Mouse (Mus musculus) c-Kit-positive CD71-positive TER-119-positive erythroid progenitor cells, embryonic 14.5 days (primary cell): ENCODE data around the gene Gm27021.

Source experiments
- DNase-seq: peaks from one replicate; pipeline ENCODE4 v3.0.0-alpha.2; 2013; ENCODE audit warnings: low spot score

Gm27021 gene

DNA sequence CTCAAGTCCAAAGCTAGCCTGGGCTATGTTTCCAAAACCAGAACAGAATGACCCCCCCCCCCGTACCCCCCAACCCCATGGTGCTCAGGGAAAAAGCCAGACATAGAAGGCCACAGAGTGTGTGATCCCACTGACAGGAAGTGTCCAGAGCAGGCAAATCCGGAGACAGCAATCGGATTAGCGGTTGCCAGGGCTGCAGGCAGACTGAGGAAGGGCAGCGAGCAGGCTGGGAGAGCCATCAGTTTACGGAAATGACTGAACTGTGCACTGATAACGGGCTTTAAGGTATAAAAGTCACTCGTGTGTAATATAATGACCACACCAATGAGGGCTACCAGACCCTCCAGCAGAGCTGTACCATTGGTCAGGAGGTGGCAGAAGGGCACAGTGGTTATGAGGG, 26.6 kb downstream of the Gm27021 start:
- DNase-seq, result no peak

DNA sequence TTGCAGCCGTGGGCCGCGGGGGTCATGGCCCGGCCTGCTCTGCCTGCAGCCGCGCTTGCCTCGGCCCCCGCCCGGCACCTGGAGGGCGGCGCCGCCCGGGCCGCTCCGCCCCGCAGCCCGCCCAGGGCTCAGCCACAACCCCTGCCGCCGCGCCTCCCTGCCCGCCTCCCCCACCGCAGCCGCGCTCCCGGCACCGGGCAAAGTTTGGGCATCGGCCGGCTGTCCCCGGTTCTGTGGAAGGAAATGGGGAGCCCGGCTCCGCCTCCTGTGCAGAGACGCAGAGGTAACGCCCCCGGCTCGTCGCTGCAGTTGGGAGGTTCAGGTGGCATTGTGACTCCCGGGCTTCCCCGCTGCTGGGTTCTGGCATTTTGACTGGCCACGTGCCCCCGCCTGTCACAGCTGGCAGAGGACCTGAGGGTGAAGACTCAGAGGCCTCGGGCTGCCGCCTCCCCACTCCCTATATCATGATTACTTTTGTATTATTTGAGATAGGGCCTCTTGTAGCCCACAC, 33.5 kb downstream of the Gm27021 start:
- DNase-seq, result no peak

DNA sequence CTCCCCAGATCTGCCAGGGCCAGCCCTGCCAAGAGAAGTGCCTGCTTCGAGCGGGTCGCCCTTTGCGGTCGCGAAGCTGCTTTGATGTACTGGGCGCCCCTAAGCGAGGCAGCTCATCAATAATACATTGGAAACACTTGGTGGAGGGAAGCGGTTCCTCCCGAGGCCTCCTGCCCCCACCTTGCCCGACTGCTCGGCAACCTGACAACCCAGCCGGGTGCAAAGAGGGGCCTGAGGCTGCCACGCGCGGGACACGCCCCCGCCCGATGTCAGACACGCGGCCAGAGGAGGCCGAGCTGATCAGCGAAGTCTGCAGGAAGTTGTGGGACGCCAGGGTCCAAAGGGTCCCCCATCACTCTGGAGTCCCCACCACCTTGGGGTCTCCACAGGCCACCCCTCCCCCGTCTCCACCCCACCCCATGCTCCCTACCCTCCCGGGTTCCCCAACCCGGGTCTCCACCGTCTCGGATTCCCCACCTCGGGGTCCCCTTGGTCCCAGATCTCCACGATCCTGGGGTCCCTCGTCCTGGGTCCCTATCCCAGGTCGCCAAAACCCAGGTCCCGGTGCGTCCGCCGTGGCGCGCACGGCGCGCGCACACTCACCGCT, 34.1 kb downstream of the Gm27021 start:
- no peak for DNase-seq

DNA sequence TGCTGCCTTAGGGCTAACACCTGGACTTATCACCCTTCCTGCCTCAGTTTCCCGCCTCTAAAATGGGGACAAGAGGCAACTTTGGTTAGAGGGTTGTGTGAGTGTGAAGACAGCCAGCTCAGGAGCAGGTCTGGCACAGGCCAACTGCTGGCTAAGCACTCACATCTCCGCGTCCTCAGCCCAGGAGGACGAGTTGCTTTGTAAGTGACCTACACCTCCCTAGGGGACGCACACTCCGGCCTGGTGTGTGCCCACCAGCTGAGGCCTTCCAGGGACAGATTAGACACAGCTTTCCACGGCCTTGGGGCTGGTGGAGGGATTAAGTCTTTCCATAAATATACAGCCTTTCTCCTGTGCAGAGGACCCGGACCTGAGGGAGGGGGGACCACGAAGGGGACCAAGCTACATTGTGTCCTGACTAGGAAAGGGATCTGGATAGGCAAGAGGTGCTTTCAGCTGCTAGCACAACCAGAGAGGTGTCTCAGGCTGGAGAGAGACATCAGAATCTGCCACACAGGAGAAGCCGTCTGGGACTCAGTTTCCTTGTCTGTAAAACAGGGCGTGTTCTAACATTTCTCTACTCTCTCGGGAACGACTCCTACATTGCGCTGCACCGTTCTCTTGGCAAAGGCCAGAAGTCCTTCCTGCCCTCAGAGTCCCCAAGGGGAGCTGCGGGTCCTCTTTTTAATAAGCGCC, 34.8 kb downstream of the Gm27021 start:
- DNase-seq, result no peak

DNA sequence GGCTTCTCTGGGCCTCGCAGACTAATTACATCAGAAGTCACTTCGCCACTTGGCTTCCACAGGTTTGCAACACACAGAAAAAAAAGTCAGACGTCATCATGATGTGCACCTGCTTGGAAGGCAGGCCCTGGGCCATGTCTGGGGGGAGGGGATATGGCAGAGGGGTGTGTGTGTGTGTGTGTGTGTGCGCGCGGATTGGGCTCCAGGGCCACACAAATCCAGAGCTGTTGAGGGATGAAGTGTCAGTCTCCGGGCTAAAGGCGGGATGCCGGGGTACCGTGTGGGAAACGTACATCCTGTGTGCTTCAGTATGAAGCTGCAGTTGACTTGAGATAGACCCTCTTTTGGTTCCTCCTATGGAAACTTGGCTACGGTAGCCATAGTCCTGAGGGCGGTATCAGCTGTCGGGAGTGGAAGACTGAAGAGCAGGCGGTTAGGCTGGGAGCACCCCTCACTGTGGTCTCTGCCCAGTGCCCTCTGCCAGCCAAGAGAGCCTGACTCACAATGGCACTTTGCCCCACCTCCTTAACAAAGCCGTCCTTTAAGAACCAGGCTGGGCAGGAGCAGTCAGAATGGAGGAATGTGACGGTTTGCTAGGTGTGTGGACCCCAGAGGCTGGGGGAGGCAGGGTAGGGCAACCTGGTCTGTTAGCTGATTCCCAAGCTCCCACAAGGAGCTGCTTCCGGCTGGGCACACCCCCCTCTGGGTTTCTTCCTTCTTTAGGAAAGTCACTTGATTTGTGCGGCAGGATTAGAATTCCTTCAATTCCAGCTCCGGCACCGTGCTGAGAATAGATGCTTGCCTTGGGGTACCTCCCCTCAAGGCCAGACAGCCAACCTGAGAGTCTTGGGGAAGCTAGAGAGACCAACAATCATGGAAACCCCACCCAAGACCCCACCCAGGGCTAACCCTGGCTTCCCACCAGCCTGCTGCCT, 36.2 kb downstream of the Gm27021 start:
- DNase-seq, result no peak

DNA sequence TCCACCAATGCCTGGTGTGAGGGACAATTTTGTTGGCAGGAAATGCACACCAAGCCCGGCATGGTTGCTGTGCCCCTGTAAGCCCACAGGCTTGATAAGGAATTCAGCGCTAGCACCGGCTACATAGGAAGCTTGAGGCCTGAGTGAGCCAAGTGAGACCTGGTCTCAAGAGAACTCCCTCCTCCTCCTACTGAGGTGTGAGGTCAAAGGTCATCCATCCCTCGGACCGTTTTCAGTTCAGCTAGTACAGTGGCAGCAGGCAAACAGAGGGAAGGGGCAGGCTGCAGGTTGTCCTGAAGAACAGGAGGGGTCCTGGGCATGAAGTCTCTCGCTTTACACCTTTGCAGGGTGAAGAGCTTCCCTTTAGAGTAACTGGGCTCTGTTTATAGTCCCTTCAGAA, 37.0 kb downstream of the Gm27021 start:
- no peak for DNase-seq

DNA sequence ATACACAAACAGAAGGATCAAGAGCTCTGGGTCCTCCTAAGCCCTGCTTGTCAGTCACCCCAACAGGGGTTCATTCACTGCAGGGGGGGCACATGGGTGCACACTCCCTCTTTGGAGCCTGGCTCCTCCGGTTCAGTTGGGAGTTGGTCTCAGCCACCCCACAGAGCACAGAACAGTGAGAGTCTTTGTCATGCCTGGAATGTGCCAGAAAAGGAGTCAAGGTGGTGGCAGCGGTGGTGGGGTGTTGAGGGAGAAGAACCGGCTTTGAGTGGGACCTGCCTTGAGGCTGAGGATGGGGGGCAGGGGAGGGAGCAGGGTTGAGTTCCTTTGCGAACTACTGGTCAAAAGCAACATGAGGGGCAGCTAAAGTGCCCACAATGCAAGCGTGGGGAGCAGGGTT, 37.8 kb downstream of the Gm27021 start:
- no peak for DNase-seq

DNA sequence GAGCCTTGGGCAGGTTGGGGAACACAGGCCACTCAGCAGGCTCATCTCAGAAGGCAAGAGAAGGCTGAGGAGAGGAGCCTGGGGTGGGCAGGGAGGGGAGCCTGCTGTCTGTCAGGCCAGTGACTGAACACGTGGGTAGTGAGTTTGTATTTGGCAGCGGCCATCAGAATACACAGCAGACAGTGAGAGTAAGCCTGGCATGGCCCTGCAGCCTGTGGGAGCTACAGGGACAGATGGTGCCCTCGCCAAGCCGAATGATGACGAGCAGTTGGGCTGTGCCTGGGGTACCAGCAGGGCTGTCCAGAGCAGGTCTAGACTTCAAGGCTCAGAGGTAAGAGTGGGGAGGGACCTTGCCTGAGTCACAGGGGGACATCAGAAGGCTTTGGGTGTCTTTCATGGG, 40.6 kb downstream of the Gm27021 start:
- DNase-seq, result no peak

DNA sequence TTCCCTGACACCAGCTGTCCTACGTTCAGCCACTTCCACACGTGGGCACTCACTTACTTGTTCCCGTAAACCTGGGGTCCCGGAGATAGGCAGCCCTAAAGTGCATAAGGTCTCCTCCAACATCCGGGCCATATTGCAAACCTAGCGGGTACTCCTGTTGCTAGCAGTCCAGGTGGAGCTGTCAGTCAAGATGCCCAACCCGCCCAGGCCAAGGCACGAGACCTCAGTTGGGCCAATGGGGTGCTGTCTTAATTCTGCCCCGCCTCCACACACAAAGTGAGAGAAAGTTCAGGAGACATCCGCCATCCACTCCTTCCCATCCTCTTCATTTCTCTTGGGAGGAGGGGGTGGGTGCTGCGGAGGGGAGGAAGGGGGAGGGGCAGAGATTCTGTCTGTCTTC, 41.4 kb downstream of the Gm27021 start:
- DNase-seq, result no peak

DNA sequence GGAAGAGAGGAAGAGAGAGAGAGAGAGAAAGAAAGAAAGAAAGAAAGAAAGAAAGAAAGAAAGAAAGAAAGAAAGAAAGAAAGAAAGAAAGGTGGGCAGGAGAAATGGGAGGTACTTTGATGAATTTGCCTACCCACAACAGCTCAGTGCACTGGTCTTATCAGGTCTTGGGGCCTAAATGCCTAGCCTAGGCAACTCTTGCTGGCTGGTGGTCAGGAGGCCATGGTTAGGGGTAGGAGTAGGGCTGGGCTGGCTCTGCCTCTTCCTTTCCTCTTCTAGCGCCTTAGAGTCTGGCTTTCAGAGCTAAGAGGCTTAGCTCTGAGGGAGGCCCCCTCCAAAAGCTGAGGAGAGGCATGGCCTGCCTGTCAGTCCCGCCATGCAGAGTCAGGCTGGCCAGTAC, 44.3 kb downstream of the Gm27021 start:
- DNase-seq, result no peak

DNA sequence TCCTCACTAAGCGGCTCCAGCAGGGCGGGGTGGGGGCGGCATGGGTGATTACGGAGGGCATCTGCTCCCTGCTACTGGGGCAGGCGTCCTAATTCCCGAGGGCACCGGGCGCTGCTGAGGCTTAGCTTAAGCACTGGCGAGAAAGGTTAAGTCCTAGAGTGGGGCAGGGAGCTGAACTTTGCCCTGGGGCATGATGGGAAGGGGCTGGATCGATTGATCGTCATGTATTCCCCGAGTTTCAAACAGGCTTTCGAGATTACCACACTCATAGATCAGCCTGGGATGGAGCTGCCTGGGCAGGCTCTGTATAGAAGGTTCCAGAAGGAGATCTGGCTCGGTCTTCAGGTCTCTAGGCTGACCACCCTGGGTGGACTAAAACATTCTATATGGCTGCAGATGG, 45.7 kb downstream of the Gm27021 start:
- DNase-seq, result no peak

DNA sequence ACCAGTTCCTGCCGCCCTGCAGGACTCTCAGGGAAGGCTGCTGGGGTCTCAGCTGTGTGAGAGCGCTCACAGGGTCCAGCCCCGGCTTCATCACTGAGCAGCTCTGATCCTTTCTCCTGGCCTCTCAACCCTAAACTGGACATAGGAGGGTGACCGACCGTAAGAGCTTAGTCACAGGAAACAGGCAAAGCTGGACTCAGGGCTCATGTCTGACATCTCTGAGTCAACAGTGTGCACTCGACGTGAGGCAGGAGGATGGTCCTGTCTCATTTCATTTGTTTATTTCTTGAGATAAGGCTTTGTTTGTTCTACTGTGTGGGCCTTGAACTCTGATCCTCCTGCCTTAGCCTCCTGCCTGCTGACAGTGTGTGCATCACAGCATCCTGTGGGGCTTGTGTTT, 47.4 kb downstream of the Gm27021 start:
- no peak for DNase-seq

DNA sequence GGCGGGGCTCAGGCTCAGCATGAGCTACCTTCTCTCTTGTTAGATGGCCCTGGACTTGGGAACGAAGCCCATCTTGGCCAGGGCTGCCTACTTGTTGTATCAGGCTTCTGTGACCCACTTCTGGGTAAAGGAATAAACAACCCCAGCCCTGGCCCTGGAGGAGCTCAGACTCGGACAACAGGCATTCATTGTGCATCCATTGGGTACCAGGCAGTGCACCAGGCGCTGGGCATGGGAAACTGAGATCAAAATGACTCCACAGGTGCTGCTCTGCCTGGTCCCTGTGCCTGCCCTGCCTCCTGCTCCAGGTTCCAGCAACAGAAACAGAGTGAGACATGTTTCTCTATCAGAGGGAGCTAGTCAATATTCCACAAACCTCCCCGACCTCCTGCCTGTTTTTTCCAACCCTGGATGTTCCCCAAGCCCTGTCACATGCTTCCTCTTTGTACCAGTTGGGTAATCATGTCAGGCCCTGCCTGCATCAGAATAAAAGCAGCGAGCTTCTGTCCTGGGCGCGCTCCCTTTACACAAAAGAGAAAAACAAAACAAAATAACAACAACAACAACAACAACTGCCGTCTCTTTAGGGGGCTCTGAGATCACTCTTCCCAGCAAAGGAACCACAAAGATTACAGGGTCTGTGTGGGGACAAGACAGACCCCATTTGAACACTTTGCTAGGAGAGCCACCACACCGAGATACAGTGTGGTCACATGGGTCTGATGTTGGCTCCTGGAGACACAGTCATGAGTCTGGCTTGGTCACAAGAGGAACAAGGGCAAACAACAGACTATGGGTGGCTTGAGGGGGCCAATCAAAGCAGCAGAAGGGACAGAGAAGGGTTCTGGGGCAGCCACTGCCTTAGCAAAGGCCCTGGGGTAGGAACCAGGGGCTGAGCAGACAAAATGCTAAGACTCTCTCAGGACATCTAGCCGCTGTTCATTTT, 48.4 kb downstream of the Gm27021 start:
- no peak for DNase-seq

DNA sequence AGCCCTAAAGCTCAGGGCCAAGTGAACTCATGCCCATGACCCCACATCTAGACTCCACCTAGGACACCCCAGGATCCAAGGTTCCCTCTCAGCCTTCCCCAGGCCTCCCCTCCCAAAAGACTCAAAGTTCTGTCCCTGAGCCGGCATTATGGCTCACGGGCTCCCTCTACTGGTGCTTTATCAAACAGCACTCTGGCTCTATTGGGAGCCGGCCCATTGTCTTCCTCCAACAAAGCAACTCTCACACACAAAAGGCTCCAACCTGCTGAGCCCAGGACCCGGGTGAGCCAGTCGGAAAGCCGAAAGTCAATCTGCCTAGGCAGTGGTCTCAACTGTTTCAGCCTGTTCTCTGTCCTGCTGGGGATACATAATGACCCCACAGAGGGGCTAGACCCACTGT, 49.8 kb downstream of the Gm27021 start:
- peak; percentile 64 for DNase-seq

DNA sequence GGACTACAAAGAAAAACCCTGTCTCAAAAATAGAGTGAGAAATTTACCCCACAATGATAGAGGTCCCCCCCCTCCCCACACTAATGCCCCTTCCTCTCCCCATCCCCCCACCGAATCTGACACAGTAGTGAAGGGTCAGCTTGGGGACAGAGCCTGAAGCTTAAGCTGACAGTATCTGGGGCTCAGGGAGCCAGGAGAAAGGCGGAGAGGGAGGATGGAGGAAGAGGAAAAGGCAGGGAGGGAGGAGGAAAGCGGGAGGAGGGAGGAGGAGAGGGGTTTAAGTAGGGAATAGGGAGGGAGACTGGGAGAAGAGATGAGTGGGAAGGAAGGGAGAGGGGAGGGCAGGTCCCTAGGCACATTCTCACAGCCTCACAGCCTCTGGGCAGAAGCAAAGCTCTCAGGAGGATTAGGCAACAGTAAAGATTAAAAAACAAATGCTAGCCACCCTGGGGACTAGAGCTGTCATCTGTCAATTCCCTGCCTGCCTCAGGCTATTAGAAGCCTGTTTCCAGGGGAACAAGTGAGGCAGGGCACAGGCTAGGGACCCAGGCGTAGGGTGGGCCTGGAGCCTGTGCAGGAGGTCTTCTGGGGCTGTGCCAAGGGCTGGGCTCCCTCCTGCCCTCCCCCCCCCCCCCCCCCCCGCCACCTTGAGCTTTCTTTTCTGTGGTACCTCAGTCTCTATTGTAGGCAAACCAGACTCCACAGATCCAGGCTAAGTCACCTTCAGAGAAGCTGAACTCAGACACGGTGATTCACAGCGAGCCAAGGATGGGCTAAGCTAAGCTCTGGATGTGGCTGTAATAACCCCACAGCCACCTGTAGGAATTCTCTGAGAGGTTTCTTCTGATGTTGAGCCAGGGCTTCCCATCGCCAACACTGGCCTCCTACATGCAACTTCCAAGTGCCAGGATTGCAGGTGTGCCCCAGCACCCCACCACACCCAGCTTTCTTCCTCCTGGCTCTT, 50.9 kb downstream of the Gm27021 start:
- DNase-seq, result no peak

DNA sequence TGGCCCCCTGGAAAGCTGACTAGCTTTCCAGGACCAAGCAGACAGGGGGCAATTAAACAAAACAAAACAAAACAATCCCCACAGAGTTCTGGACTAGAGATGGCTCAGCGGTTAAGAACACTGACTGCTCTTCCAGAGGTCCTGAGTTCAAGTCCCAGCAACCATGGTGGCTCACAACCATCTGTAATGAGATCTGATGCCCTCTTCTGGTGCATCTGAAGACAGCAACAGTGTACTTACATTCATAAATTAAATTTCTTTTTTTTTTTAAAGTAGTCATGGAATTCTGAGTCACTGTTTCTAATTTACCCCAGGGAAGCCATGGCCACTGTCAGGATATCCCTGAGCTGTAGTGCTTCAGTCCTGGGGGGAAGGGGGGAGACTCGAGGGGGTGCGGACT, 53.4 kb downstream of the Gm27021 start:
- no peak for DNase-seq

DNA sequence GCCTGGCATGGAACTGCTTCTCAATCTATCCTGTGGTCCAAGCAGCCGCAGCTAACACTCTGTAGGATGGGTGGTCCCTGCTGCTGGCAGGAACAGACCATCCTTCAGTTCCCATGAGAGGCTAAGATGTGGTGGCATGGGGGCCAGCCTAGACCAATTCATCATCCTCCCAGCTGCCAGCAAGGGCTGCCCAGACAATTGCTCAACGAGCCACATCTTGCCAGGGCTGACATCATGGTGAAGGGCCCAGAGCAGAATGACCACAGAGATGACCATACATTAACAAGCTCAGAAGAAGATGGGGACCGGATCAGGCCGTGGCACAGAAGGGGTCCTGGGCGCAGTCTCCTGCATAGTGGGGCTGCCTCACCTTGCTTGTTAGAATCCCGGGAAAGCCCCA, 57.1 kb downstream of the Gm27021 start:
- no peak for DNase-seq

DNA sequence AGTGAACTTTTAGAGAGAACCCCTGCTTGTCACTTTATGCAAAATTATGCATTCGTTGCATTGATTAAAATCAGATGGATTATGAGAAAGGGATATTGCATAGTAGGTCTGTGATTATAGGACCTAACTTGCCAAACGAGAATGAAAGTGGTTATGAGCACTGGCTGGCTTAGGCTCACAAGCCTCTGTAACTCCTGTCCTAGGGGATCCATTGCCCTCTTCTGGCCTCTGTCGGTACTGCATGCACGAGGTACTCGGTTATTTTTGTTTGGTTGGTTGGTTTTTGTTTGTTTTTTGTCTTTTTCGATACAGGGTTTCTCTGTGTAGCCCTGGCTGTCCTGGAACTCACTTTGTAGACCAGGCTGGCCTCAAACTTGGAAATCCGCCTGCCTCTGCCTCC, 60.0 kb downstream of the Gm27021 start:
- peak; percentile 71 for DNase-seq

DNA sequence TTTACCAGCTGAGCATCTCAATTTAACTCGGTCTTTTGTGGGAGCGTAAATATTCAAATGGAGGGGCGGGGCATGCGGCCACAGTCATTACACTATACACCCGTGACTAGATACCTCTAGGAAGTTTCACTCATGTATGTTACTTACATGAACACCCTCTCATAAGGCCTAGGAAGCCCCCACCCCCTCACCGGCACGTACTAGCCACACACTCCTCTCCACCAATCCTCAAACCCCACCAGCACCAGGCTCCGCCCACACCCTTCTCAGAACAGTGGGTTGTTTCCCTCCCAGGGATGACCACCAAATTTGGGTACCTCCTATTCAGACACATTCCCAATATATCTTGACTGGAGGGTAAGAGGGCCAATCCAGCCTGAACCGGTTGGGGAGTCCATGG, 60.4 kb downstream of the Gm27021 start:
- DNase-seq, result no peak

DNA sequence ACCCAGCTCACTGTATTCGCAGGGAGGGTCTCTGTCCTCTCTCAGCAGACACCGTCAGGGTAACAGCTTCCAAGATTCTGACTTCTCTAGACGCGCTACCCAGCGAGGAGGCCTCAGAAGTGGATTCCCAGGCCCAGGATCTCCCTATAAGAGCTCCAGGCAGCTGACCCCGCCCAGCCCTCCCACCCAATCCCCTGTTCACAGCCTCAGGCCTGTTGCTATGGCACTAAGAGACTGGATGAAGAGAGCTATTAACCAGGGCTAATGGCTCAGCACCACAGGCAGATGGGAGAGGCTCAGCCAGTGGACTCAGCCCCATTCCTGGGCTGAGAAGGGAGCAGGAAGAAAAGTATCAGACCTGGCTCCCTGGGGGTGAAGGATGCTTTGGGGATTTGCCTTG, 65.2 kb downstream of the Gm27021 start:
- DNase-seq, result no peak

DNA sequence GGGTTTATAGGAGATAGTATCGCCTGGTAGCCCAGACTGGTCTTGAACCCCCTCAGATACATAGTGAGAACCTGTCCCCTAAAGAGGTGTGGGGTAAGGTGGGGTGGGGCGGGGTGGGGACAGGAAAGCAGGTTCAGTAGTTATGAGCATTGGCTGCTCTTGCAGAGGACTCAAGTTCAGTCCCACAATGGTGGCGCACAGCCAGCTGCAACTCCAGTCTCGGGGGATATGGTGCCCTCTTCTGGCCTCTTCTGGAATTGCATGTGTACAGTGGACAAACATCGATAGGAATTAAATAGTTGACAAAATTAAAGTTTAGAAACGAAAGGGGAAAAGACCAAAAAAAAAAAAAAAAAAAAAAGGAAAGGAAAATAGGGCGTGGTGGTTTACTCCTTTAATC, 68.4 kb downstream of the Gm27021 start:
- DNase-seq, result peak; percentile 67
